Mouse (Mus musculus): ENCODE measurements around the gene Rab20. TPM values are rescaled to one million over a fixed set of nuclear protein-coding genes. Genes with fewer than 3 reads are reported as not detected.

The Rab20 gene
- polyA plus RNA-seq, 1 experiment from 2014 or later: 1.2 TPM

DNA sequence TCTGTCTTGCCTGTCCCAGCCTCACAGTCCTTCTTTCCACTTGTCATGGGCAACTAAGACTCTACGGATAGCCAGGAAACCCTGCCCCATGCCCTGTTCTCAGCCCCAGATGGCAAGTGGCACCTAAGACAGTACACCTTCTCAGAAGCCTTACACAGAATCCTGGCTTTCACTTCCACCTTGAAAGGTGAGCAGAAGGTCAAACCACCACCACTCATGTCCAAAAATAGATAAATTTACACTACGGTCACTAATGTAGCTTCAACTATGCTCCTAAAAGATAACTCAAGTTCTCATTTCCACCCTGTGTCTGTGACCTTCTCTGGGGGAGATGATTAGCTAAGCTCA lies 15.0 kb downstream of the Rab20 start:
- Histone ChIP-seq H3K4me2 (replicated peaks) (no peak overlapping the region), H3K36me3 (no peaks in the 10 kb centered on the region), H3K27me3 (no peaks in the 10 kb centered on the region), H3K9me3 (no peaks in the 10 kb centered on the region), H3K4me3 (no peak overlapping the region), H3K9ac (replicated peaks) (no peak overlapping the region), H3K27ac (replicated peaks) (no peak overlapping the region), H3K4me1 (0 out of 2 replicates have a peak, but pooled peaks cover under 1% of the 10 kb centered on the region)
- 96% methylated on average over 2 of the region's 2 CpGs for WGBS
- no peak for ATAC-seq (replicated peaks)

DNA sequence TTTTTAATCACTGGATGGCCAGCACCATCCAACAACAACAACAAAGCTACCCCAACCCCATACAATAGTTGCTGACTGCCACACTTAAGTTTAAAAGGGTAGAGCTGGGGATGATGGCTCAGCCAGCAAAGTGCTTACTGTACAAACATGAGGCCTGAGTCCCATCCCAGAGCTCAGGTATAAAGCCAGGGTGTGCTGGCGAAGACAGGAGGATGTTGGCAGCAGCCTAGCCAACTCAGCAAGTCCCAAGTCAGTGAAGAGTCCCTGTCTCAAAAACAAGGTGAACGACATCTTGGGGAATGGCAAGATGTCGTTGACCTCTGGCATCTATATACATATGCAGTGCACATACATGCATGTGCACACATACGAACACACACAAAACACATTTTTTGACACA lies 15.9 kb downstream of the Rab20 start:
- no peak overlapping the region for H3K9ac ChIP-seq (replicated peaks)
- H3K36me3 ChIP-seq: no peaks in the 10 kb centered on the region
- no peak for ATAC-seq (replicated peaks)
- 92% methylated on average over 4 of the region's 4 CpGs for WGBS
- no peak overlapping the region for H3K4me2 ChIP-seq (replicated peaks)
- no peak overlapping the region for H3K27ac ChIP-seq (replicated peaks)
- H3K4me3 ChIP-seq: no peak overlapping the region
- H3K4me1 ChIP-seq: 0 out of 2 replicates have a peak, but pooled peaks cover 6% of the 10 kb centered on the region
- no peaks in the 10 kb centered on the region for H3K27me3 ChIP-seq
- H3K9me3 ChIP-seq: no peaks in the 10 kb centered on the region

DNA sequence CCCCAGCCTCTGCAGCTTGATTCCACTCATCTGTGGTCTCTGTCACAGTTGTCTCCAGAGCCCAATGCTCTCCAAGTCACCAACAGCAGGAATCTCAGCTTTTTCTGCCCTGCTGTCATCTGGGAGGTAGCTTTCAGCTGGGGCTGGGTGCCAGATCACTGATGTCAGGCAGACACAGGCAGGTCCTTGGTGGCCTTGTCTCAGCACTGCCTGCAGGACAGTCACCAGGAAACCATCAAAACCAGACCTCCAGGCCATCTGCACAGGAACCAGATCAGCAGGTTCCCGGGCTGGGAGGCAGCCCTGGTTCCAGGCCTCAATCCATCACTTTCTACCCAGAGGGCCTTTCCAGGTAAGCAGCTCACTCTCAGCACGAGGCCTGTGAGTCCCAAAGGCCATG lies 16.7 kb downstream of the Rab20 start:
- Histone ChIP-seq H3K9ac (replicated peaks) (no peak overlapping the region), H3K4me2 (replicated peaks) (no peak overlapping the region), H3K9me3 (no peaks in the 10 kb centered on the region), H3K4me1 (0 out of 2 replicates have a peak, but pooled peaks cover 6% of the 10 kb centered on the region), H3K36me3 (no peaks in the 10 kb centered on the region), H3K27me3 (no peaks in the 10 kb centered on the region), H3K27ac (replicated peaks) (no peak overlapping the region), H3K4me3 (no peak overlapping the region)
- 85% methylated on average over 2 of the region's 2 CpGs for WGBS
- ATAC-seq (replicated peaks): no peak

DNA sequence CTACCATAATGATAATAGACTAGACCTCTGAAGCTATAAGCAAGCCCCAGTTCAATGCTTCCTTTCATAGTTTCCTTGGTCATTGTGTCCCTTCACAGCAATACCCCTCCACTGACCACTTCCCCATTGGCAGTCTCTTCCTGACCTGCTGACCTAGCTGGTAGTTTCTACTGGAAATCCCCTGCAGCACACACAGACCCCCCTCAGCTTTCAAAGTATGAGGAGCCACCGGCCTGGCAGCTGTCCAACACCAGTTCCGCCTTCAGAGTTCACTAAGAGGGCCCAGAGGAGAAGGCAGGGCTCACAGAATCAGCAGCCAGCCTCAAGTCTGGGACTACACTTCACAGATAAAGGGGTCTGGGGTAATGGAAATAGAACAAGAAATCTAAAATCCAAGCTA lies 17.6 kb downstream of the Rab20 start:
- H3K9me3 ChIP-seq: no peaks in the 10 kb centered on the region
- H3K36me3 ChIP-seq: no peaks in the 10 kb centered on the region
- no peak overlapping the region for H3K4me3 ChIP-seq
- 0 out of 2 replicates have a peak, but pooled peaks cover 6% of the 10 kb centered on the region for H3K4me1 ChIP-seq
- no peak overlapping the region for H3K4me2 ChIP-seq (replicated peaks)
- no peak overlapping the region for H3K27ac ChIP-seq (replicated peaks)
- H3K27me3 ChIP-seq: no peaks in the 10 kb centered on the region
- no peak overlapping the region for H3K9ac ChIP-seq (replicated peaks)
- ATAC-seq (replicated peaks): no peak
- WGBS: 36% methylated on average over 2 of the region's 2 CpGs

DNA sequence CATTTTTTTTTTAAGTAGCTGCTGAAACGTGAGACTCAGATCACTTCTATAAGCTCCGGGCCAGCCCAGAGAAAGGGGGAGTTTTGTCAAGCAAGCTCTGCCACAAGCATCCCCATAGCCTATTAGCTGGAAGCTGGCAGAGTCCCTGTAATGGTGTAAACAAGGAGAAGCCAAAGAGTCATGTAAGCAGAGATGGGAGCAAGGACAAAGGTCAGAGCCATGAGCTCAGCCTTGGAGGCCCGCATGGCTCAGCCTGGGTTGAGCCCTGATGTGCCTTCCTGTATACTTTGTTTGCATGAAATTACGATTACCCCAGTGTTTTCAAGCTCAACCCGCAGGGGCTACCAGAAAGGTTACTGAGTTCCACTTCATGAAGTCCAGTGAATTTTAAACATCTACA lies 19.5 kb downstream of the Rab20 start:
- Histone ChIP-seq H3K4me3 (no peak overlapping the region), H3K4me1 (0 out of 2 replicates have a peak, but pooled peaks cover 8% of the 10 kb centered on the region), H3K36me3 (no peaks in the 10 kb centered on the region), H3K9me3 (no peaks in the 10 kb centered on the region), H3K4me2 (replicated peaks) (no peak overlapping the region), H3K27ac (replicated peaks) (no peak overlapping the region), H3K9ac (replicated peaks) (no peak overlapping the region), H3K27me3 (no peaks in the 10 kb centered on the region)
- no peak for ATAC-seq (replicated peaks)
- 64% methylated on average over 5 of the region's 5 CpGs for WGBS

DNA sequence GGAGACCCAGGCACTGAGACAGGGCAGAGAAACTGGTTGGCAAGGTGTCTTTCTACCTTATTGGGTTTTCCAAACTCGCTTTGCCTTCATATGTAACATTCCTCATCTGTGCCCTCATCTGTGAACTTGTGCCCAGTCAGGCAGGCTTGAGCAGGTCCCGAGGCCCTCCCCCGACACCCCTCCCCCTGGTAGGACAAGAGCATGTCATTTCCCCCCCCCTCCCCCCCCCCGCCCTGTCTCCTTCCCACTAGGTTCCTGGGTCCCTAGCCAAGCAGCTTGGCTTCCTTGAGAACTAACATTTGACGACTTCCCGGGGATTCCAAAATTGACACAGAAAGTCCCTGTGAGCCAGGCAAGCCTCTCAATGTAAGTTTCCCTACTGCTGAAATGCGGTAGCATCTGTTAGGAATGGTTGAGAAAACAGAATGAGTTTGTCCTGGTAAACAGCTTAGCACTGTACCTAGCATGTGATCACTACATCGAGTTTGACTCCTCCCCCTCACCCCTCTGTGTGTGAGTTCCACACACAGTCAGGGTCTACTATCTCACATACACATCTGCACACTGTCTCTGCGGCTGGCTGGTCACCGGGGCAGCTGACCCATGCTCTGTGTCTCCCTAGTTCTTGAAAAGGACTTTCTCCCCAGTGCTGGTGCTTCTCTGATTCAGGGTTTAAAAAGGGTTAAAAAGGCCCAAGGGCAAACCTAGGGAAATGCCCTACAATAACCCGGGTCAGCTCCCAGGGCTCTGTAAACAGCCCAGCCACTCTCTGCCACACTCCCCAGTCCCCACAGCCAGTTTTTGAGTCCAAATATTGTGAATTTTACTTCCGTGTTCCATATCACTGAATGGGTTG lies 20.3 kb downstream of the Rab20 start:
- 0 out of 2 replicates have a peak, but pooled peaks cover 9% of the 10 kb centered on the region for H3K4me1 ChIP-seq
- no peak overlapping the region for H3K4me2 ChIP-seq (replicated peaks)
- H3K9me3 ChIP-seq: no peaks in the 10 kb centered on the region
- no peak overlapping the region for H3K9ac ChIP-seq (replicated peaks)
- H3K27me3 ChIP-seq: no peaks in the 10 kb centered on the region
- WGBS: 61% methylated on average over 12 of the region's 12 CpGs
- H3K4me3 ChIP-seq: no peak overlapping the region
- no peaks in the 10 kb centered on the region for H3K36me3 ChIP-seq
- no peak overlapping the region for H3K27ac ChIP-seq (replicated peaks)
- ATAC-seq (replicated peaks): no peak

DNA sequence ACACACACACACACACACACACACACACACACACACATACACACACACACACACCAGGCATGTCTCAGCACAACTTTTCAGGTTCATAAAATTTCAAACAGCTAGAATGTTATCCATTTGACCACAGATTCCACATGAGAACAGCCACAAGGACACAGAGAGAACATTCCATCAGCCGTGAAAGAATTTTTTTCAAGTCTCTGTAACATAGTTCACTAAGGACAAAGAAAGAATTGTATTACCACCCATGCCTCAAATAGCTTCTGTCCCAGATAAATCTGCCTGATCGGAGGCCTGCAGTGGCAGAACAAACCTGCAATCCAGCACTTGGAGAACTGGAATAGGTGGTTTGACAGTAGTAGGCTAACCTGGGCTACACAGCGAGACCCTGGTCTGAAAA lies 21.2 kb downstream of the Rab20 start:
- WGBS: 71% methylated on average over 3 of the region's 3 CpGs
- Histone ChIP-seq H3K4me3 (no peak overlapping the region), H3K4me1 (peaks cover 18% of the 10 kb centered on the region), H3K36me3 (no peaks in the 10 kb centered on the region), H3K9ac (replicated peaks) (no peak overlapping the region), H3K27ac (replicated peaks) (no peak overlapping the region), H3K27me3 (no peaks in the 10 kb centered on the region), H3K4me2 (replicated peaks) (no peak overlapping the region), H3K9me3 (no peaks in the 10 kb centered on the region)
- no peak for ATAC-seq (replicated peaks)

DNA sequence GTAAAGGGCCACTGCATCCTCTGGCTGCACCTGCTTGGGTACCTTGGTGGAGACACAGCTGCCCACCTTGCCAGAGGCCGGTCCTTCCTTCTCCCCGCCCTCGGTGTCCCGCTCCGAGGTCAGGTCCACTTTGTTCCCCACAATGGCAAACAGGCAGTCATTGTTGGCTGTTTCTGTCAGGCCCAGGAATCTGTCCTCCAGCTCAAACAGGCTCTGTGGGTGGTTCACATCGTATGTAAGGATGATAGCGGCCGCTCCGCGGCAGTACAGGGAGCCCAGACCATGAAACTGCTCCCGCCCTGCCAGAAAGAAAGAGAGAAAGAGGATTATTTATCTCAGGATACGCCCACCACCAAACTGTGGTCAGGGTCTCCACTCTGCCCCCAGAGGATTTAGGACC lies 24.3 kb downstream of the Rab20 start:
- 34% methylated on average over 12 of the region's 12 CpGs for WGBS
- no peak for ATAC-seq (replicated peaks)
- no peak overlapping the region for H3K27ac ChIP-seq (replicated peaks)
- peaks cover 18% of the 10 kb centered on the region for H3K4me1 ChIP-seq
- no peaks in the 10 kb centered on the region for H3K27me3 ChIP-seq
- no peak overlapping the region for H3K4me2 ChIP-seq (replicated peaks)
- H3K36me3 ChIP-seq: no peaks in the 10 kb centered on the region
- no peak overlapping the region for H3K9ac ChIP-seq (replicated peaks)
- no peak overlapping the region for H3K4me3 ChIP-seq
- H3K9me3 ChIP-seq: no peaks in the 10 kb centered on the region

DNA sequence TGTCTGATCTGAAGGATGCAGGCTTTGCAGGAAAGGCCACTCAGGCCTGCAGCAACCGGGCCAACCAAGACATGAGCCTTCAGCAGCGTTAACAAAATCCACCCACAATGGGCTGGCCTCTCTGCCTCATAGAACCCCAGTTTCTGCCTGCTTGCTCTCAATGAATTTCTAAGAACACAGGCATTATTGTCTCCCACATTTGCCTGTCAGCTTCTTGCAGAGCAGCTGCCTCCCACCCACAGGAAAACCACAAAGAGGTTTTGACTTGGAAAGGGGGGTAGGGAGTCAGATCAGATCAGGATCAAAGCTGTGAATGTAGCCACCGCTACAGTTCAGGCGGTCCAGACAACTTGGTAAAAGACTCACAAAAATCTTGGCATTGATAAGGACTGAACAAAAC lies 25.5 kb downstream of the Rab20 start:
- no peaks in the 10 kb centered on the region for H3K36me3 ChIP-seq
- no peak overlapping the region for H3K9ac ChIP-seq (replicated peaks)
- 15% methylated on average over 4 of the region's 4 CpGs for WGBS
- H3K4me1 ChIP-seq: peaks cover 15% of the 10 kb centered on the region
- H3K27ac ChIP-seq (replicated peaks): no peak overlapping the region
- no peak overlapping the region for H3K4me2 ChIP-seq (replicated peaks)
- no peaks in the 10 kb centered on the region for H3K9me3 ChIP-seq
- no peak overlapping the region for H3K4me3 ChIP-seq
- ATAC-seq (replicated peaks): no peak
- H3K27me3 ChIP-seq: no peaks in the 10 kb centered on the region

DNA sequence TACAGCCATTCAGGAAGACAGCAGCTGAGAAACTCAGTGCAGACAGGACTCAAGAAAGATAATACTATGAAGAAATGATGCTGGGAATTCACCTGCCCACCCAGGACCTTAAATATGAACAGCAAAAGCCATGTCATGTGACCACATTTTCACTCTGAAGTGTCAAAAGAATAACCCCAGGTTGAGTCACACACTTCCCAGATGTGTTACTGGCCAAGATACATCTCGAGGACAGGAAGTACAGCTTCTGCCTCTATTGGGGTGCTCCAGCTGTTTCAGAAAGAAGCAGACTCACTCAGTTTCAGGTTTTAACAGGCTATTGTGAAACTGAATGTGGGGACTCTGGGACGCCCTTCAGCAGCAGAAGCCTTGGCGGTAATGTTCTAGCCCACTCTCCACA lies 26.0 kb downstream of the Rab20 start:
- Histone ChIP-seq H3K4me2 (replicated peaks) (no peak overlapping the region), H3K36me3 (no peaks in the 10 kb centered on the region), H3K9me3 (no peaks in the 10 kb centered on the region), H3K4me1 (peaks cover 12% of the 10 kb centered on the region), H3K27me3 (no peaks in the 10 kb centered on the region), H3K27ac (replicated peaks) (no peak overlapping the region), H3K4me3 (no peak overlapping the region), H3K9ac (replicated peaks) (no peak overlapping the region)
- 30% methylated on average over 3 of the region's 3 CpGs for WGBS
- ATAC-seq (replicated peaks): no peak

DNA sequence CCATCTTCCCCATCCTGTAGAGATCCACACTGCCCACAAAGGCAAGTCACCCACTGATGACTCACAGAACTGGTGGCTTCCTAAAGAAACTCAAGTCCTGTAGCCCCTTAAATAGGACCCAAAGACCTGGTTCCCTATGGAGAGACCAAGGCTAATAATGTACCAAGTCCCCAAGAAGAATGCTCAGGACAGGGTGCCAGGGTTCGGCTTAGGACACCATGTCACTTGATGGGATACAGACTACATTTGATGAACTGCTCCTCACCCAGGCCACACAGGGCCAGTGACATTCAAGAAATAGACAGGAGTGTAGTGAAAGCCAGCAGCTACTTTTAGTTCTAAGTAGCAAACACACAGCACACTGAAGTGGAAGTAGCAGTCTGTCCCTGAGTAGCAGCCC lies 26.4 kb downstream of the Rab20 start:
- H3K9me3 ChIP-seq: no peaks in the 10 kb centered on the region
- no peak for ATAC-seq (replicated peaks)
- peaks cover 12% of the 10 kb centered on the region for H3K4me1 ChIP-seq
- H3K36me3 ChIP-seq: no peaks in the 10 kb centered on the region
- 97% methylated on average over 1 of the region's 1 CpGs for WGBS
- H3K4me3 ChIP-seq: no peak overlapping the region
- H3K4me2 ChIP-seq (replicated peaks): no peak overlapping the region
- no peak overlapping the region for H3K9ac ChIP-seq (replicated peaks)
- H3K27ac ChIP-seq (replicated peaks): no peak overlapping the region
- H3K27me3 ChIP-seq: no peaks in the 10 kb centered on the region

DNA sequence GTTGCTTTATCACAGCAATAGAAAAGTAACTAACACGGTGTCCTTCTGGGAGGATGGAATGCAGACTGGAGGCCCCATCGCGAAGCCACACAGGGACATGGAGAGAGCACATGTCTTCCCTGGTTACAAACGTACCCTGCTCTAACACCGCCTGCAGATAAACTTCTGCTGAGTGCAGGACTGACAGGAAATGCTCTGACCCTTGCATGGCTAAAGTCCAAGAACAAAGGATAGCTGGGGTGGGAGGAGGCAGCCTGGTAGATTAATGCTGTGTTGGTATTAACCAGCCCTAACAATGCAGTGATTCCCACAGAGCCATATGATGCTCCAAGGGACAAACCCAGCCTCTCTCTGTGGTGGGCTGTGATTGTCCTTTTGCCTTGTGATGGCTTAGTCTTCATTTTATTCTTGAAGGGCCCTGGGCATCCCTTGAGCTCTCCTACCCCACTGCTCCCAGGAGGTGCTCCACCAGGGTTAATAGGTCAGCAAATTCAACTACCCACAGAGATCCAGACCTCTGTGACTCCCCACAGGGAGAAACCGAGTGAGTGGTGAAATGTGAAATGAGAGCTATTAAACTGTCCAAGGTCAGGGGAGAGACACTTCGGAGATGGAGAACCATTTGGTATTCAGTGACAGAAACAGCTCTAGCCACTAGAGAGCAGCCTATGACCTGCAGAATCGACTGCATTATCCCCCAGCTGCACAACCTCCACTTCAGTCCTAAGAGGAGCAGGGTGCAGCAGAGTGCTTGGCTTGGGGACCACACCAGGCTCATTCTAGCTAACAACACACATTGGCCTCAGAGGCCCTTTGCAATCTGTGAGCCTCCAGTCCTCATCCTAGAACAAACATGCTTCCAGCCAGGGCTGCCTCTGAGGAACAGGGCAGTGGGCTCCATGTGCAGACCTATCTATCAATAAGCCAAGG lies 28.1 kb downstream of the Rab20 start:
- Histone ChIP-seq H3K36me3 (no peaks in the 10 kb centered on the region), H3K4me3 (no peak overlapping the region), H3K27ac (replicated peaks) (no peak overlapping the region), H3K9me3 (no peaks in the 10 kb centered on the region), H3K4me2 (replicated peaks) (no peak overlapping the region), H3K4me1 (peaks cover 12% of the 10 kb centered on the region), H3K27me3 (no peaks in the 10 kb centered on the region), H3K9ac (replicated peaks) (no peak overlapping the region)
- 35% methylated on average over 8 of the region's 8 CpGs for WGBS
- no peak for ATAC-seq (replicated peaks)
